Mouse (Mus musculus): ENCODE data around the gene Hba-a2. TPM values are rescaled to one million over a fixed set of nuclear protein-coding genes. Genes with fewer than 3 reads are reported as not detected.

The Hba-a2 gene
- total RNA-seq, 2 experiments from 2014 or later, result 80,494 to 123,026 TPM

DNA sequence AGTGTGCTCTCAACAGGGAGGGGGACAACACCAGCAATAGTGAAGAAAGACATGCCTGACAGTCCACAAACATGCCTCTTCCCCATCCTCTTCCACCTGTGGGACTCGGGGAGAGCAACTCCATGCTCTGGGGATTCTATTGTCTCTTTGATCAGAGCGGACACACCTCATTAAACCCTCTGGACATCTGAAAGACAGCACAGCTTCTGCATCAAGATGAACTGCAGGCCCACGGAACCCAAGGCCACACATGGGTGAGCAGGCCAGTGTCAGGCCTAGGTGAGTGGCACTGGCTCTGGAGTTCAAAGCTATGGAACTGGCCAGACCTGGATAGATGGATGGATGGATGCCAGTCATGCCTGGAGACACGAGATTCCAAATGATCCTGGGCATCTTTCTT lies 13.2 kb downstream of the Hba-a2 start:
- no peak for ATAC-seq (replicated peaks; ENCODE audit: low FRiP score, poor library complexity, severe bottlenecking)

DNA sequence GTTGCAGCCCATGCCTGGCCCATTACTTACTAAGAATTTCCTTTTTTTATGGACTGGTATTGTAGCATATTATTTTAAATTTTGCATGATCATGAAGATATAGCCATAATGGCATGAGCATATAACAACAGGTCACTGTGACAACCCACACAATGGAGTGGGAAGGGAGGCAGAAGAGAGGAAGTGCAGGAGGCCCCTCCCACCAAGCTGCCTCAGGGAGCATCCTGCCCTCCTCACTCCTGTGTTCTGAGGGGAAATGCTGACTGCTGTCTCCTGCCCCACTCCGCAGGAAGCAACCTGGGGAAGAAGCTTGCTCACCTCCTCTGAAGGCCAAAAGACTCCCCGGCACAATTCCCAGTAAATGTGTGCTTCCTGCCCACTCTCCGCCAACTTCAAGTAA lies 13.6 kb downstream of the Hba-a2 start:
- no peak for ATAC-seq (replicated peaks; ENCODE audit: low FRiP score, poor library complexity, severe bottlenecking)

GRCm38 (mm10) chr11:32316009-32316408 lies 19.7 kb downstream of the Hba-a2 start:
- no peak for ATAC-seq (replicated peaks; ENCODE audit: low FRiP score, poor library complexity, severe bottlenecking)

- peak; percentile 10; the same call in 1 of the 2 replicates for ATAC-seq (replicated peaks; ENCODE audit: low FRiP score, poor library complexity, severe bottlenecking)
Observed at GRCm38 (mm10) chr11:32320507-32321195, 24.4 kb downstream of the Hba-a2 start.

DNA sequence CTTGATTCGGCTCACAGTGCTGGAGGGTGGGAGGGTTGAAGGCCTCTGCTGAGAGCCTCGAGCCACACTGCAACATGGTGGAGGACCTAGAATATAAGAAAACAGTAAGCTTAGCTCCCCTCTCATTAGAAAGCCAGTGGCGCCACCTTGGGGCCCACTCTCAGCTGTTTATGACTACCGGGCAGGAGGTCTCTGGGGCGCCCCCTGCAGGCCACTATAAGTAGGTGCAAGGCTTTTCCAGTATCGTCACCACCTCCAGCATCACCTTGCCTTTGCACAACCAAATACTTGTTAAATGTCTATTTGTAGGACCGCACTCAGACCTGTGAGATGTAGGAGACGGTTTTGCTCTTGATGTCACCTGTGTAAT lies 24.9 kb downstream of the Hba-a2 start:
- ATAC-seq (replicated peaks; ENCODE audit: low FRiP score, poor library complexity, severe bottlenecking), result peak; percentile 82

DNA sequence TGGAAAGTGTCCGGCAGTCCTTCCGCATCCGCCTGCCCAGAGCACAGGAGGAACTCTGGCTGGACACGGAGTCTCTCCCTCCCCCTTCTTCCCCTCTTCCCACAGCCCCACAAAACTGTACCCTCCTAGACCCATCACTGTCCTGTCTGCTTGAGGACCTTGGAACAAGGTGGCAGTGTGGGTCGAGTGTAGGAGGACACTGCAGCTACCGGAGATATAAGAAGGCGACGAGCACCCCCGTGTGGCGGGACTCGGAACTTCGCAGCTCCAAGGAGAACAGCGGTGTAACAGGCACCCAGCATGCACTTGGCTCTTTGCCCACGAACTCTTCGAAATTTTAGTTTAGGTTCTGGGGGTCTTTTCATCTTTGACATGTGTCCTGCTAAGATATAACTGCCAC lies 28.3 kb downstream of the Hba-a2 start:
- ATAC-seq (replicated peaks; ENCODE audit: low FRiP score, poor library complexity, severe bottlenecking), result peak; percentile 86

GRCm38 (mm10) chr11:32331075-32331474 lies 34.8 kb downstream of the Hba-a2 start:
- no peak for ATAC-seq (replicated peaks; ENCODE audit: low FRiP score, poor library complexity, severe bottlenecking)

DNA sequence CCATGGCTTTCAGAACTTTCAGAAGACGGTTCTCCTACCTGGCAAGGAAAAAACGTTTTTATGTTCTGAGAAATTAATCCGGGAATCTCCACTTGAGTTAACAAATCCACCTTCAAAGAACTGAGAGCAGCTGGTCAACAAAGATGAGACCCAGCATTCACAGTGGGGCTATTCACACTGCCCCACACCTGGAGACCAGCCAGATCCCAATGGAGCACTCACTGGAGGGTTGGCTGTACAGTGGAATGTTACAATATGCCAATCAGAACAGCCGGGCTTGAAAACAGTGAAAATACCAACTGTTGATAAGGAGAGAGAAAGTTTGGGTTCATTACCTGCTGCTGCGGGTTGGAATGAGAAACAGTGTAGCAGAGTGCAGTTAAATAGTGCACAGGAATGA lies 35.6 kb downstream of the Hba-a2 start:
- no peak for ATAC-seq (replicated peaks; ENCODE audit: low FRiP score, poor library complexity, severe bottlenecking)

- no peak for ATAC-seq (replicated peaks; ENCODE audit: low FRiP score, poor library complexity, severe bottlenecking)
Observed at GRCm38 (mm10) chr11:32333235-32333634, 36.9 kb downstream of the Hba-a2 start.

DNA sequence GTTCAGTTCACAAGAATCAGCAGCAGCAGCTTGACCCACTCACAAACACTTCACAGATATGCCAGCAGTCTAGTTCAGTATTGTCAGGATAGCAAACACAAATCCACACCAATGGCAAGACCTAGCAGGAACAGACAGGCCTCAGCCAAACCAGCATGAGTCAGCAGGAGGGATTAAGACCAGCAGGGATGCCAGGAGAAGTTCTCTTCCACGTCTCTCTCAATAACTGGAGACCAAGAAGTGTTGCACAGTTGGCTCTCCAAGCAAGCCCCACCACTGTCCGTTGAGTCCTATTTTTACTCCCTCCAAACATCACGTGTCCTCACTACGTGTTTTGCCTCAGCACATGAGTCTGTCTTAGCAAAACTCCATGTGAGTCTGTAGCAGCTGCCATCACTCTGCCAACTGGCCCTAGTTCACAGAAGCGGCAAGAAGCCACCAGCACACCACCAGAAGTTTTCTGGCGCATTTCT lies 40.2 kb downstream of the Hba-a2 start:
- ATAC-seq (replicated peaks; ENCODE audit: low FRiP score, poor library complexity, severe bottlenecking), result no peak

GRCm38 (mm10) chr11:32339131-32339531 lies 42.8 kb downstream of the Hba-a2 start:
- no peak for ATAC-seq (replicated peaks; ENCODE audit: low FRiP score, poor library complexity, severe bottlenecking)

DNA sequence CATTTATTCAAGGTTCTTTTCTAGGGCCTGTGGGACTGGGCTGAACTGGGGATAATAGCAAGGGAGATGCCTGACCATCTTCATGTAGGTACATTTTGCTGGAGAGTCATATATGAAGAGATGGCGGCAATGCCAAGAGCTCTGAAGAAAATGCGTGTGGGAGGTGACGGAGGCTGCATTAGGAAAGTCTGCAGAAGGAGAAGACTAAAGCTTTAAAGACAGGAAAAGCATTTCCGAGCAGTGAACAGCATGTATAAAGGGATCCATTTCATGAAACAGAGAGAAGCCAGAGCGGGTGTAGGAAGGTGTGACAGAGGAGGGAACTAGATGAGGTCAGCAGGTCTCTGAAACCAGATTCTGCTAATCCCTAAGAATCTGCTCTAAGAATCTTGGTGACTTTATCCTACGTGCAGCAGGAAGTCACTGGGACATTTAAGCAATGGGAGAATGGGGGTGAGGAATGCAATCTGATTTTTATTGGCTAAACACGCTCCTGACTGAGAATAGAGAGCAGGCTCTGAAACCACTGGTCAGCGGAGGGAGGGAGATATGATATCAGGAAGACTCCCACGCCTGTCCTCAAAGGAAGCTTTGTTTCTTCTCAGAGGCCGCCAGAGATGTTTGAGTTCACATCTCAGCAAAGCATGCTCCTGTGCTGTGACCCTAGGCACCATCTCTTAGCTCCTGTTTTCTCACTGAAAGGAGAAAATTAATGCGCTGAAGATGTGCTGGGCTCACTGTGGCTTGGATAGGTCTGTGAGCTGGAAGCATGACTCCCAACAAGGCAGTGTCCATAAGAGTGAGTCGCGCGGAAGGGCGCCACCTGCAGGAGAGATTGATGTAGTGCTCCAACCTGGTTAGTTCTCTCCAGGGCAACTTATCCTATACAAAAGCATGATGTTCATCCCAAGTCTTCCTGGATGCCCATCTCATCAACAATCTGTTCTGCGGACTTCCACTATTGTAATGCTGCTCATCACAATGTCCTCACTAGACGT lies 44.5 kb downstream of the Hba-a2 start:
- 0 out of 2 replicates have a peak, but pooled peaks have one; percentile 52 for ATAC-seq (replicated peaks; ENCODE audit: low FRiP score, poor library complexity, severe bottlenecking)

DNA sequence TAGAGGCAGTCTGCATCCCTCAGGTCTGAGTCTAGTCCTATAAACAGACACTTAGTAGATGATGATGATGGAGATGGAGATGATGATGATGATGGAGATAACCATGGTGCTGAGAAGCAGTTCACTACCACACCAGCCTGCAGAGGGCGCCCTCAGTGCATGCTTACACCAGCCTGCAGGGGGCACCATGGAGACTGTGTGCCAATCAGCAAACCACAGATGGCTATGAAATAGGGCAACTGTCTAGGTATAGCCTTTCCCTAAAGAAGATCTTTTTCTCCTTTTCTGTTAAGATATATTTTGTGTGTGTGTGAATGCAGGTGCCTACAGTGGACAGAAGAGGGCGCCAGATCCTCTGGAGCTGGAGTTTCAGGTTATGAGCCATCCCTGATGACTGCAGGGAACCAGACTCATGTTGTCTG lies 46.5 kb downstream of the Hba-a2 start:
- no peak for ATAC-seq (replicated peaks; ENCODE audit: low FRiP score, poor library complexity, severe bottlenecking)

DNA sequence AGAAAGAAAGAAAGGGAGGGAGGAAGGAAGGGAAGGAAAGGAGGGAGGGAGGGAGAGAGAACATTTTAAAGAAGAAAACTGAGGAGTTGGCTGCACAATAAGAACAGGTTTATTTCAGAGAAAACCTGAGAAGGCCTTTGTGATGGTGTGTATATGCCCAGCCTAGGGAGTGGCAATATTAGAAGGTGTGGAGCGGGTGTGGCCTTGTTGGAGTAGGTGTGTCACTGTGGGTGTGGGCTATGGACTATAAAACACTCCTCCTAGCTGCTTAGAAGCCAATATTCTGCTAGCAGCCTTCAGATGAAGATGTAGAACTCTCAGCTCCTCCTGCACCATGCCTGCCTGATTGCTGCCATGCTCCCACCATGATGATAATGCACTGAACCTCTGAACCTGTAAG lies 47.1 kb downstream of the Hba-a2 start:
- no peak for ATAC-seq (replicated peaks; ENCODE audit: low FRiP score, poor library complexity, severe bottlenecking)

- no peak for ATAC-seq (replicated peaks; ENCODE audit: low FRiP score, poor library complexity, severe bottlenecking)
Observed at GRCm38 (mm10) chr11:32345504-32346297, 49.4 kb downstream of the Hba-a2 start.

Other genes with a start within 250 kb of the Hba-a2 start
- gene Il9r, start 96.2 kb upstream of the Hba-a2 start, total RNA-seq (2015; ENCODE audit: low replicate concordance), result not detected in 2 replicates
- not detected in 2 replicates for gene Il9r, start 96.2 kb upstream of the Hba-a2 start, total RNA-seq (2017; ENCODE audit: low replicate concordance)
- gene Snrnp25, start 91.1 kb upstream of the Hba-a2 start, total RNA-seq (2015; ENCODE audit: low replicate concordance), result 52.3 and 53.7 TPM in 2 replicates
- gene Snrnp25, start 91.1 kb upstream of the Hba-a2 start, total RNA-seq (2017; ENCODE audit: low replicate concordance), result 31.8 and 104 TPM in 2 replicates
- gene Rhbdf1, start 74.2 kb upstream of the Hba-a2 start, total RNA-seq (2015; ENCODE audit: low replicate concordance), result not detected in 2 replicates
- gene Rhbdf1, start 74.2 kb upstream of the Hba-a2 start, total RNA-seq (2017; ENCODE audit: low replicate concordance), result 2.3 and 5.0 TPM in 2 replicates
- 13.0 and 14.1 TPM in 2 replicates for gene Mpg, start 70.0 kb upstream of the Hba-a2 start, total RNA-seq (2015; ENCODE audit: low replicate concordance)
- 18.7 and 23.9 TPM in 2 replicates for gene Mpg, start 70.0 kb upstream of the Hba-a2 start, total RNA-seq (2017; ENCODE audit: low replicate concordance)
- gene Nprl3, start 28.8 kb upstream of the Hba-a2 start, total RNA-seq (2015; ENCODE audit: low replicate concordance), result 75.9 and 106 TPM in 2 replicates
- gene Nprl3, start 28.8 kb upstream of the Hba-a2 start, total RNA-seq (2017; ENCODE audit: low replicate concordance), result 143 and 155 TPM in 2 replicates
- gene Hba-x, start 20.1 kb upstream of the Hba-a2 start, total RNA-seq (2015; ENCODE audit: low replicate concordance), result not detected in 2 replicates
- not detected in 2 replicates for gene Hba-x, start 20.1 kb upstream of the Hba-a2 start, total RNA-seq (2017; ENCODE audit: low replicate concordance)
- 47,098 and 48,818 TPM in 2 replicates for gene Hba-a1, start 13.0 kb upstream of the Hba-a2 start, total RNA-seq (2015; ENCODE audit: low replicate concordance)
- 9,652 and 12,236 TPM in 2 replicates for gene Hba-a1, start 13.0 kb upstream of the Hba-a2 start, total RNA-seq (2017; ENCODE audit: low replicate concordance)
- 247 and 301 TPM in 2 replicates for gene Hbq1b, start 9.5 kb upstream of the Hba-a2 start, total RNA-seq (2015; ENCODE audit: low replicate concordance)
- 56.8 and 86.4 TPM in 2 replicates for gene Hbq1b, start 9.5 kb upstream of the Hba-a2 start, total RNA-seq (2017; ENCODE audit: low replicate concordance)
- 4.2 TPM in 1 of 2 replicates, not detected in the other for gene Hbq1a, start 3.6 kb downstream of the Hba-a2 start, total RNA-seq (2015; ENCODE audit: low replicate concordance)
- gene Hbq1a, start 3.6 kb downstream of the Hba-a2 start, total RNA-seq (2017; ENCODE audit: low replicate concordance), result 9.9 TPM in 1 of 2 replicates, not detected in the other
- 0.72 and 2.1 TPM in 2 replicates for gene Sh3pxd2b, start 51.3 kb downstream of the Hba-a2 start, total RNA-seq (2015; ENCODE audit: low replicate concordance)
- gene Sh3pxd2b, start 51.3 kb downstream of the Hba-a2 start, total RNA-seq (2017; ENCODE audit: low replicate concordance), result 0.26 TPM in 1 of 2 replicates, not detected in the other
- gene Ubtd2, start 158.9 kb downstream of the Hba-a2 start, total RNA-seq (2015; ENCODE audit: low replicate concordance), result not detected in 2 replicates
- gene Ubtd2, start 158.9 kb downstream of the Hba-a2 start, total RNA-seq (2017; ENCODE audit: low replicate concordance), result 0.26 TPM in 1 of 2 replicates, not detected in the other
- not detected in 2 replicates for gene Efcab9, start 235.6 kb downstream of the Hba-a2 start, total RNA-seq (2015; ENCODE audit: low replicate concordance)
- not detected in 2 replicates for gene Efcab9, start 235.6 kb downstream of the Hba-a2 start, total RNA-seq (2017; ENCODE audit: low replicate concordance)
- 14.3 and 15.1 TPM in 2 replicates for gene Stk10, start 236.8 kb downstream of the Hba-a2 start, total RNA-seq (2015; ENCODE audit: low replicate concordance)
- gene Stk10, start 236.8 kb downstream of the Hba-a2 start, total RNA-seq (2017; ENCODE audit: low replicate concordance), result 8.3 and 10.0 TPM in 2 replicates